Mouse (Mus musculus): ENCODE results near the gene Prss33. TPM values are rescaled to one million over a fixed set of nuclear protein-coding genes. Genes with fewer than 3 reads are reported as not detected.

Gene Prss33
- total RNA-seq, 4 experiments from 2014 or later, result not detected

- DNase-seq, result no peak
Measured at GRCm38 (mm10) chr17:23825591-23825990, 10.3 kb downstream of the Prss33 start.

GRCm38 (mm10) chr17:23823614-23824013 lies 12.2 kb downstream of the Prss33 start:
- no peak for DNase-seq

- no peak for DNase-seq
Measured at GRCm38 (mm10) chr17:23823018-23823417, 12.8 kb downstream of the Prss33 start.

- no peak for DNase-seq
Measured at GRCm38 (mm10) chr17:23822094-23822493, 13.8 kb downstream of the Prss33 start.

GRCm38 (mm10) chr17:23820731-23821130 lies 15.1 kb downstream of the Prss33 start:
- DNase-seq, result no peak

- no peak for DNase-seq
Measured at GRCm38 (mm10) chr17:23819235-23819634, 16.6 kb downstream of the Prss33 start.

- no peak for DNase-seq
Measured at GRCm38 (mm10) chr17:23818579-23818978, 17.3 kb downstream of the Prss33 start.

- no peak for DNase-seq
Measured at GRCm38 (mm10) chr17:23815641-23816040, 20.2 kb downstream of the Prss33 start.

- no peak for DNase-seq
Measured at GRCm38 (mm10) chr17:23807918-23808317, 27.9 kb downstream of the Prss33 start.

GRCm38 (mm10) chr17:23806867-23807266 lies 29.0 kb downstream of the Prss33 start:
- no peak for DNase-seq

- DNase-seq, result no peak
Measured at GRCm38 (mm10) chr17:23804426-23805085, 31.3 kb downstream of the Prss33 start.

- DNase-seq, result peak; percentile 69
Measured at GRCm38 (mm10) chr17:23803366-23804041, 32.4 kb downstream of the Prss33 start.

- peak; percentile 98 for DNase-seq
Measured at GRCm38 (mm10) chr17:23802746-23803365, 33.0 kb downstream of the Prss33 start.

- DNase-seq, result no peak
Measured at GRCm38 (mm10) chr17:23801627-23802026, 34.2 kb downstream of the Prss33 start.

- no peak for DNase-seq
Measured at GRCm38 (mm10) chr17:23797316-23797715, 38.5 kb downstream of the Prss33 start.

GRCm38 (mm10) chr17:23795323-23795722 lies 40.5 kb downstream of the Prss33 start:
- DNase-seq, result no peak

GRCm38 (mm10) chr17:23791079-23791357 lies 44.8 kb downstream of the Prss33 start:
- no peak for DNase-seq

GRCm38 (mm10) chr17:23790269-23791078 lies 45.4 kb downstream of the Prss33 start, which contains the start of gene Srrm2:
Gene Srrm2, plus strand, starts transcription at chr17:23790532.
- DNase-seq, result peak; percentile 40

GRCm38 (mm10) chr17:23789749-23790268 lies 46.0 kb downstream of the Prss33 start:
- no peak for DNase-seq

GRCm38 (mm10) chr17:23788973-23789372 lies 46.9 kb downstream of the Prss33 start:
- no peak for DNase-seq

- peak; percentile 34 for DNase-seq
Measured at GRCm38 (mm10) chr17:23786510-23786931, 49.3 kb downstream of the Prss33 start.

Data from adrenal gland, adult 8-10 months (tissue).